Comparison of ENCODE assay signal across 9 mouse cellular contexts in the genomic region with DNA sequence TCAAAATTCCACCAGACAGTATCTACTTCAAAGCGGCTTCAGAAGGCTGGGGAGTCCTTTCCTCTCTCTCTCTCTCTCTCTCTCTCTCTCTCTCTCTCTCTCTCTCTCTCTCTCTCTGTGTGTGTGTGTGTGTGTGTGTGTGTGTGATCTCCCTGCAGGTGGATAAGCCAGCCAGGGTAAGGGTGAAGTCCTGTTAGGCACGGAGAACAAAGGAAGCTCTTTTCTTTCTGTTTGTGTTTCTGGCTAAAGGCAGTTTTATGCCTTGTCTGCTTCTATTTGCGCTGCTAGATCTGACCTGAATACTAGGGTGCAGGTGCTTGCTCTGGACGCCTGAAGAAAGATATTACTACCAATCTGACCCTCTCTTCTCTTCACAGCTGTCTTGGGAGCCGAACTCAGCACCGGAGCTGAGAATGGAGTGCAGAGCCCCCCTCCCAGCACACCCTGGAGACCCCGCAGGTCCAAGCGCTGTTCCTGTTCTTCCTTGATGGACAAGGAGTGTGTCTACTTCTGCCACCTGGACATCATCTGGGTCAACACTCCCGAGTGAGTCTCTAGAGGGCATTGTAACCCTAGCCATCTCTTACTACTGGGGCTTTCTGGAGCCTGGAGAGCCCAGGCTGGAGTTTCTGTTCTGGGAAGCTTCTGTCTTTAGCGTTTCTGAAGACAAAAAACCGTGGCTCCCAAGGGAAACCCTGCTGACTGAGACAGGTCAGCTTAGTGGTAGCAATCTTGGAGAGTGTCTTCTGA. TPM values are rescaled to one million over a fixed set of nuclear protein-coding genes. Genes with fewer than 3 reads are reported as not detected.
DNase-seq lines count a peak whose midpoint lies in the region; ATAC-seq and TF ChIP-seq lines count a peak whose summit lies in the region.
"Had no signal": no experiment of that assay in that cellular context is flagged by ENCODE, and none has a peak within 500 bp of the region (broad histone marks: within the 10 kb centered on the region; RNA-seq: fewer than 3 reads in every experiment).

No protein-coding gene starts in this region.

- no peak for ATAC-seq in liver, embryonic 11.5 days (replicated peaks; ENCODE audit: low FRiP score)
- ATAC-seq in kidney, embryonic 14.5 days (ENCODE audit: low FRiP score, low TSS enrichment), result peak; percentile 25; the same call in 1 of the 2 replicates
- no peak for ATAC-seq in cerebellum, adult (ENCODE audit: insufficient number of reproducible peaks, low FRiP score, low TSS enrichment)

- no peak overlapping the region; the same call in 1 of the 2 replicates for H3K4me3 ChIP-seq in liver, adult 2 months (ENCODE audit: insufficient read depth, low read depth, low read length)
- no peak overlapping the region for H3K4me3 ChIP-seq in liver, embryonic 11.5 days (ENCODE audit: low read depth, low read length)
- H3K4me3 ChIP-seq in kidney, embryonic 14.5 days (ENCODE audit: low read length), result no peak overlapping the region
- peak overlapping the region; percentile 41 for H3K4me3 ChIP-seq in myocyte

- TF ChIP-seq CTCF in liver, adult 2 months (IDR thresholded peaks at IDR 0.05; ENCODE audit: low read depth, low read length), result no peak

- peaks cover 3% of the 10 kb centered on the region for H3K4me1 ChIP-seq in liver, adult 2 months (ENCODE audit: control insufficient read depth, insufficient read depth, low read length)
- H3K4me1 ChIP-seq in liver, embryonic 11.5 days (replicated peaks; ENCODE audit: control insufficient read depth, insufficient read depth, low read length), result no peaks in the 10 kb centered on the region
- H3K4me1 ChIP-seq in kidney, embryonic 14.5 days (ENCODE audit: control insufficient read depth, insufficient read depth, low read length), result peaks cover 11% of the 10 kb centered on the region; the same call in 1 of the 2 replicates

- H3K36me3 ChIP-seq in liver, adult 2 months (ENCODE audit: control insufficient read depth, insufficient read depth, low read length), result no peaks in the 10 kb centered on the region
- H3K36me3 ChIP-seq in liver, embryonic 11.5 days (ENCODE audit: control insufficient read depth, insufficient read depth, low read length), result no peaks in the 10 kb centered on the region
- H3K36me3 ChIP-seq in kidney, embryonic 14.5 days (ENCODE audit: control insufficient read depth, insufficient read depth, low read length), result no peaks in the 10 kb centered on the region
- no peaks in the 10 kb centered on the region for H3K36me3 ChIP-seq in myocyte (ENCODE audit: control insufficient read depth, insufficient read depth)
- H3K36me3 ChIP-seq: liver, embryonic 13.5 days had no signal

- no peak for TF ChIP-seq POLR2A in liver, adult 2 months (IDR thresholded peaks at IDR 0.05; ENCODE audit: extremely low read depth, insufficient read depth, low read length)
- no peak for TF ChIP-seq POLR2A in myocyte (IDR thresholded peaks at IDR 0.05; ENCODE audit: insufficient read length, low read depth)

- no peak overlapping the region for H3K9ac ChIP-seq in liver, adult 2 months (ENCODE audit: low read depth, low read length)
- no peak overlapping the region for H3K9ac ChIP-seq in liver, embryonic 11.5 days (ENCODE audit: low read depth, low read length)
- H3K9ac ChIP-seq in kidney, embryonic 14.5 days (ENCODE audit: low read depth, low read length), result no peak overlapping the region
- H3K9ac ChIP-seq: liver, embryonic 13.5 days had no signal

- H3K27ac ChIP-seq in liver, adult 2 months (replicated peaks; ENCODE audit: insufficient read depth, low read depth, low read length), result no peak overlapping the region
- H3K27ac ChIP-seq in liver, embryonic 11.5 days (ENCODE audit: low read depth, low read length), result no peak overlapping the region
- no peak overlapping the region for H3K27ac ChIP-seq in kidney, embryonic 14.5 days (ENCODE audit: low read depth, low read length)
- H3K27ac ChIP-seq: liver, embryonic 13.5 days had no signal

- H3K27me3 ChIP-seq in liver, adult 2 months (ENCODE audit: control insufficient read depth, insufficient read depth, low read length), result no peaks in the 10 kb centered on the region
- peaks cover 44% of the 10 kb centered on the region for H3K27me3 ChIP-seq in liver, embryonic 11.5 days (replicated peaks; ENCODE audit: control insufficient read depth, insufficient read depth, low read length)
- peaks cover 13% of the 10 kb centered on the region for H3K27me3 ChIP-seq in kidney, embryonic 14.5 days (ENCODE audit: control insufficient read depth, insufficient read depth, low read length)
- no peaks in the 10 kb centered on the region for H3K27me3 ChIP-seq in myocyte (ENCODE audit: control insufficient read depth, insufficient read depth, insufficient read length)

- H3ac ChIP-seq in myocyte (ENCODE audit: control insufficient read depth, insufficient read length), result no peak overlapping the region

- 35% methylated on average over 11 of the region's 11 CpGs for WGBS in liver, adult 2 months
- 43% methylated on average over 11 of the region's 11 CpGs for WGBS in liver, embryonic 11.5 days
- 40% methylated on average over 11 of the region's 11 CpGs for WGBS in kidney, embryonic 14.5 days

- H3K79me2 ChIP-seq in liver, adult 2 months (ENCODE audit: control insufficient read depth, insufficient read depth, low read length), result no peaks in the 10 kb centered on the region
- H3K79me2 ChIP-seq in myocyte (ENCODE audit: control insufficient read depth, insufficient read depth), result no peaks in the 10 kb centered on the region

- peak; percentile 19 for DNase-seq in liver, adult 2 months (ENCODE audit: extremely low read depth, low read depth, low spot score)
- DNase-seq in liver, embryonic 11.5 days (ENCODE audit: low spot score), result no peak
- peak; percentile 34 to 35 for DNase-seq in heart, adult 9 months (ENCODE audit: low spot score in 2 of 2)
- DNase-seq in ovary, postnatal 10 days (ENCODE audit: low spot score), result no peak
- no peak for DNase-seq in testis, postnatal 10 days (ENCODE audit: low spot score)
- DNase-seq: liver, embryonic 13.5 days had no signal

- H3K4me2 ChIP-seq in liver, embryonic 11.5 days, result no peak overlapping the region
- no peak overlapping the region; the same call in 1 of the 2 replicates for H3K4me2 ChIP-seq in kidney, embryonic 14.5 days (replicated peaks; ENCODE audit: low read depth, low read length)
- peak overlapping the region; percentile 92 for H3K4me2 ChIP-seq in myocyte (ENCODE audit: low read depth)

- no peaks in the 10 kb centered on the region for H3K9me3 ChIP-seq in liver, embryonic 11.5 days (ENCODE audit: control insufficient read depth, low read length)
- no peaks in the 10 kb centered on the region for H3K9me3 ChIP-seq in kidney, embryonic 14.5 days (ENCODE audit: control insufficient read depth, low read length)
- H3K9me3 ChIP-seq: liver, embryonic 13.5 days had no signal

TF ChIP-seq in myocyte, 11 proteins besides CTCF, POLR2A, EP300 and RAD21:
- TF ChIP-seq USF1 (IDR thresholded peaks at IDR 0.05; ENCODE audit: low read depth) (no peak), MAX (IDR thresholded peaks at IDR 0.05; ENCODE audit: low read depth) (no peak), MYOD1 (IDR thresholded peaks at IDR 0.05; ENCODE audit: control insufficient read depth in 1 of 3, insufficient read length in 2 of 3, low read depth in 2 of 3) (no peak), E2F4 (IDR thresholded peaks at IDR 0.05; ENCODE audit: insufficient read depth) (no peak), CEBPB (IDR thresholded peaks at IDR 0.05; ENCODE audit: insufficient read depth, poor library complexity, severe bottlenecking) (no peak), TCF12 (IDR thresholded peaks at IDR 0.05; ENCODE audit: insufficient read depth, poor library complexity, severe bottlenecking) (no peak), POLR2AphosphoS2 (IDR thresholded peaks at IDR 0.05; ENCODE audit: insufficient read length, low read depth) (no peak), REST (IDR thresholded peaks at IDR 0.05; ENCODE audit: insufficient read depth, insufficient read length) (no peak), TCF3 (IDR thresholded peaks at IDR 0.05; ENCODE audit: insufficient read length, low read depth) (no peak)
TF ChIP-seq in myocyte: peak in this region for 0.

RNA-seq across cellular contexts. Expression of a gene that starts 2.1 kb away (rescaled TPM):
- 0.13 and 0.18 TPM in 2 replicates for total RNA-seq in liver, adult 2 months (2014; rRNA removed)
- 0.24 and 0.32 TPM in 2 replicates for polyA plus RNA-seq in liver, adult 2 months (2012; rRNA removed)
- polyA plus RNA-seq in liver, embryonic 11.5 days (2014; fragmentation: Nextera tagmentation; extraction: Ambion mirVana), result 0.62 and 1.2 TPM in 2 replicates
- polyA plus RNA-seq in kidney, embryonic 14.5 days (2014; fragmentation: Nextera tagmentation; extraction: Ambion mirVana), result 2.0 and 2.1 TPM in 2 replicates
- 0.58 TPM for polyA plus RNA-seq in myocyte (2012; fragmentation: generic; extraction: Trizol)

Comparison
In these comparisons a context has a peak if more than half of its experiments do, and no peak if none do; other contexts are left out.
1. DNase-seq: peak in liver, adult 2 months (single experiment) and heart, adult 9 months (2 of 2); none in liver, embryonic 11.5 days (single experiment), ovary, postnatal 10 days (single experiment) and testis, postnatal 10 days (single experiment).